Mouse (Mus musculus) E14TG2a.4 (cell line): ENCODE measurements around the gene Zmynd8.
A peak's percentile ranks its signal among the peaks of the same experiment; 100 is the strongest.

Source experiments
- H3K27me3 ChIP-seq: 2 replicates; pipeline ENCODE4 v1.6.1; 2014; ENCODE audit warnings: low read length, control low read depth; ENCODE audit not compliant: insufficient read depth
- H3K36me3 ChIP-seq: 2 replicates; pipeline ENCODE4 v1.6.1; 2014; ENCODE audit warnings: low read length, control low read depth; ENCODE audit not compliant: insufficient read depth
- H3K4me1 ChIP-seq: replicated peaks from 2 replicates; pipeline ENCODE4 v1.6.1; 2014; ENCODE audit warnings: low read depth, low read length, control low read depth
- H3K4me3 ChIP-seq: replicated peaks from 2 replicates; pipeline ENCODE4 v1.5.1; 2014; ENCODE audit warnings: mild to moderate bottlenecking, low read length
- H3K9me3 ChIP-seq: 2 replicates; pipeline ENCODE4 v1.6.1; 2014; ENCODE audit warnings: low read length, control low read depth
- CTCF ChIP-seq: conservative IDR thresholded peaks from 2 replicates; pipeline ENCODE4 v1.5.1; 2014; ENCODE audit warnings: low read length
- NANOG ChIP-seq: IDR thresholded peaks from 2 replicates; pipeline ENCODE4 v1.6.1; 2014; ENCODE audit warnings: borderline replicate concordance, low read length, mixed read lengths
- POU5F1 ChIP-seq: IDR thresholded peaks from 2 replicates; pipeline ENCODE4 v1.6.1; 2014; ENCODE audit warnings: low read length, borderline replicate concordance

The Zmynd8 gene

DNA sequence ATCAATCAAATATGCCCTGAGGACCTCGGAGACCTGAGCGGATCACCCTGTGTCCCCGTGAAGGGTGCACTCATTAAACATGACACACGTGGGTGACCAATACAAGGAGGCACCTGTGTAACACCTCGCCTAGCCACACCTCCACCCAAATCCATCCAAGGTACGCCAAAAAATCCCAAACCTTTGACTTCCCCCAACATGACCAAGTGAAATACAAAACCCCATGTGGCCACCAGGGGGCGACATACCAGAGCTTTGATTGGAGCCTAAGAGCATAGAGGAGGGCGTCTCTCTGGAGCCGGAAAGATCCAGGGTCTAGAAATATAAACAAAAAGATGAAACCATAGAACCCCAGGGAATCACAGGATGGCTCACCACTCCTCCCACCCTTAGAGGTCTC lies 107.2 kb downstream of the Zmynd8 start:
- peaks cover 62% of the 10 kb centered on the region for H3K36me3 ChIP-seq
- H3K9me3 ChIP-seq: no peaks in the 10 kb centered on the region
- H3K4me3 ChIP-seq: peak overlapping the region; percentile 39; the same call in 1 of the 2 replicates
- H3K4me1 ChIP-seq: peaks cover 64% of the 10 kb centered on the region
- peaks cover 3% of the 10 kb centered on the region; the same call in 1 of the 2 replicates for H3K27me3 ChIP-seq
- TF ChIP-seq CTCF (peak; percentile 95), POU5F1 (no peak)

DNA sequence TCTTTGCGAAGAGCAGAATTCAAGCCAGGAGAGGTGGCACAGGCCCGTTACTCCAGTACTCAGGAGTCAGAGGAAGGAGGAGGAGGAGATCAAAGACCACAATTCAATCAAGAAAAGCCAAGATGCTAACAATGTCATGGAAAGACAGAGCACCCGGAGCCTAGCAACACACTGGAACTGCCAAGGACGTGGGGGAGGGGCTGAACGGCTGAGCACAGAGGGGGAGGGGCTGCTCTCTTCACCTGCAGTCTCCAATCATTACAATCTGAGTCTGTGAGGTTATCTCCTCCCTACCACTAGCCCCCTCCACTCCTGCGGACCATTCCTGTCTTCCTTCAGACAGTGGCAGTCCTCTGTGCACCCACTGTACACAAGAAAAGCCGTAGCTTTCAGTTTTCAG lies 107.8 kb downstream of the Zmynd8 start:
- TF ChIP-seq CTCF (no peak), POU5F1 (no peak), NANOG (no peak)

DNA sequence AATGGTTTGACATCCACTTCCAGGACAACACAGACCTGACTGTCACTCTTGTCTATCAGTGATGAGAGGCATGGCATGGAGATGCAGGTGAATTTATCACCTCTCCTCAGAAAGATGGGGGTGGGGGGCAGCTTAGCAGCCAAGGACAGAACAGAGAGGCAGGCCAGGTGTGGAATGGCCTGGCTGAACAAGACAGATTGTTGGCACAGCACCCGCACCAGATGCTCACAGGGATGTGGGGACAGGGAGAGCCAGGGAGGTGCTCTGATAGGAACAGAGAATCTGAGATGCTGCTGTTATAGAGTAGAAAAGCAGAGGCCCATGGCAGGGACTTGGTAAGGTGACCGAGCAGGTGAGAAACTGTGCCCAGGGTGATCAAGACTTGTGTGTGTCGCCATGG lies 109.1 kb downstream of the Zmynd8 start:
- Histone ChIP-seq H3K27me3 (peaks cover 6% of the 10 kb centered on the region), H3K9me3 (no peaks in the 10 kb centered on the region), H3K4me3 (no peak overlapping the region), H3K4me1 (peaks cover 75% of the 10 kb centered on the region), H3K36me3 (peaks cover 66% of the 10 kb centered on the region)
- TF ChIP-seq POU5F1 (no peak), NANOG (no peak), CTCF (no peak)

More for the DNA sequence above, 107.8 kb downstream of the Zmynd8 start:
- Histone ChIP-seq H3K4me3 (peak overlapping the region; percentile 41; the same call in 1 of the 2 replicates), H3K9me3 (no peaks in the 10 kb centered on the region), H3K27me3 (peaks cover 3% of the 10 kb centered on the region; the same call in 1 of the 2 replicates), H3K4me1 (peaks cover 67% of the 10 kb centered on the region), H3K36me3 (peaks cover 62% of the 10 kb centered on the region)

DNA sequence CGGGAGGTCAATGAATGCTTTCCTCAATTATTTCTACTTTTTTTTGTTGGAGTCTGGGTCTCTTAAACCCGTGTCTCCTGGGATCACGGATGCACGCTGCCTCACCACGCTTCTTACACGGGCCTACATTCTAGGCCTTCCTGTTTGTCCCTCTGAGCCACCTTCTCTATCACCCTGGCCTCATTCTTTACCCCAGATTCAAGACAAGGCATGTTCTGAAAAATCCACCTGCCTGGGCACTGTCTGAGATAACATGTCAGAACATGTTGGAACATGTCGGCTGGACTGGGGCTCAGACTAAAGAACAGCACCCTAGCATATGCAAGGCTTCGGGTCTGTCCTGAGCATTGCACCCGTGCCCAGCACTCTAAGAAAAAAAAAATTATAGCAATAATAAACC lies 110.0 kb downstream of the Zmynd8 start:
- peaks cover 78% of the 10 kb centered on the region for H3K4me1 ChIP-seq
- H3K4me3 ChIP-seq: no peak overlapping the region
- H3K27me3 ChIP-seq: peaks cover 11% of the 10 kb centered on the region
- no peak for TF ChIP-seq NANOG
- TF ChIP-seq POU5F1: no peak
- no peak for TF ChIP-seq CTCF
- H3K9me3 ChIP-seq: no peaks in the 10 kb centered on the region
- peaks cover 60% of the 10 kb centered on the region for H3K36me3 ChIP-seq

DNA sequence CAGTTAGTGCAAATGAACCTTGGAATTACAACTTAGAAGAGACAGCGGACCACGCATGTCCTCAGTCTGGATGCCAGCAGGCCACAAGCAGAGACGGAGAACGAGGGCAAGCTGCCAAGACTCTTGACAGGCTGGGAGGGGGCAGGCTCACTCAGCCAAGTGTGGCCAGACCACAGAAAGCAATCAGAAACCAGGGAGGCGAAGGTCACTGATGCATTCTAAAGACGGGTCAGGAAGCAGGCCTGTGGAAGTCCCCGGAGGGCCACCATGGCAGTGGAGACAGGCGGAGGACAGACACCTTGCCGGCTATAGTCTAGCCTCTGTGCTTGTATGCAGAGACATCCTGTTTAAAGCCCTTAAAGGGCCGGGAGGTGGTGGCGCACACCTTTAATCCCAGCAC lies 110.8 kb downstream of the Zmynd8 start:
- TF ChIP-seq POU5F1 (no peak), NANOG (no peak)
- no peaks in the 10 kb centered on the region for H3K9me3 ChIP-seq
- H3K4me1 ChIP-seq: peaks cover 82% of the 10 kb centered on the region
- H3K27me3 ChIP-seq: peaks cover 18% of the 10 kb centered on the region
- no peak overlapping the region for H3K4me3 ChIP-seq
- H3K36me3 ChIP-seq: peaks cover 53% of the 10 kb centered on the region

DNA sequence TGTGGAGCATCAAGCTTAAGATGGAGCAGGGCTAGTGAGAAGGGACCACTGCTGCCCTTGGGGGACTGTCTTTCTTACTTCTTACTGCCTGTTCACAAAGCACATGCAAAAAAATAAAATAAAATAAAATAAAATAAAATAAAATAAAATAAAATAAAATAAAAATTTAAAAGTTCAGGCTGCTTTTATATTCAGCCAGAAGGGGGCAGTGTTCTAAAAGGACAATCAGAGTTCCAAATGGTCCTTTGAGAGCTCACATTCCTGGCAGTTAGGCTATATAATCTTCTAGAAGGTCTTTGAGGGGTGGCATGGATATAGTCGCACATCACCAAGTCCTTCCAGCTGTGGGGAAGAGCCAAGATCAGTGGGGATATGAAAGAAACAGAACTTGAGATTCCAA lies 112.3 kb downstream of the Zmynd8 start:
- Histone ChIP-seq H3K27me3 (peaks cover 21% of the 10 kb centered on the region), H3K4me1 (peaks cover 82% of the 10 kb centered on the region), H3K4me3 (no peak overlapping the region), H3K36me3 (peaks cover 43% of the 10 kb centered on the region), H3K9me3 (no peaks in the 10 kb centered on the region)
- peak; percentile 56 for TF ChIP-seq CTCF
- TF ChIP-seq NANOG: no peak
- no peak for TF ChIP-seq POU5F1

DNA sequence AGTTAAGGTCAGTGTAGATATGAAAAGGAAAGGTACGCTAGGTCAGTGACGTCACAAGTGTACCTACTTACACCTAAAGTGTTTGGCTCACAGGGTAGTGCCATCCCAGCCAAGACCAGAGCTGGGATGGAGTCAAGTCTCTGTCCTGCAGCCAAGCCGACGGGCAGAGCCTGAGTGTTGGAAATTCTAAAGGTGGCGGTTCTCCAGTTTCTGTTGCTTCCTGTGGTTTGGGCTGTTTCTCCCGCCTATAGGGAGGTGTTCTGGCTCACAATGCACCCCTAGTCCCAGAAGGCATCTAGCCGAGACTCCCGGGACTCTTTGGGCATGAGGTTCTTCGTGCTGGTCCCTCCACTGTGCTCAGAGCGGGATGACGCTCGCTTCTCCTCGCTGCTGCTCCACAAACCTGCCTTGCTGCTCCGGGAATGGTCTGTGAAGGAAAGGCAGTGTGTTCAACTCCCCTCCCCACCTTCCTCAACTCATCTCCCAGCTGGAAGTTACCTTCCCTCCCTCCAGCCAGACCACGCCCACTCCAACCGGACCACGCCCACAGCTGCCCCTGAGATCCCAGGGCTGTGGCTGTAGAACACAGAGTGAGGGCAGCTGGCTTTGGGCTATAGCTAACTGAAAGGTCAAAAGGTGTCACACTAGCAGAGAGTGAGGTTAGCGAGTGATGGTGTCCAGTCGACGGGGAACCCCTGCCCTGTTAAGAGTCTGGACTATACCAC lies 113.3 kb downstream of the Zmynd8 start:
- Histone ChIP-seq H3K4me3 (peak overlapping the region; percentile 57), H3K9me3 (no peaks in the 10 kb centered on the region), H3K27me3 (peaks cover 24% of the 10 kb centered on the region), H3K36me3 (peaks cover 41% of the 10 kb centered on the region), H3K4me1 (peaks cover 79% of the 10 kb centered on the region)
- no peak for TF ChIP-seq CTCF
- no peak for TF ChIP-seq NANOG
- TF ChIP-seq POU5F1: no peak

DNA sequence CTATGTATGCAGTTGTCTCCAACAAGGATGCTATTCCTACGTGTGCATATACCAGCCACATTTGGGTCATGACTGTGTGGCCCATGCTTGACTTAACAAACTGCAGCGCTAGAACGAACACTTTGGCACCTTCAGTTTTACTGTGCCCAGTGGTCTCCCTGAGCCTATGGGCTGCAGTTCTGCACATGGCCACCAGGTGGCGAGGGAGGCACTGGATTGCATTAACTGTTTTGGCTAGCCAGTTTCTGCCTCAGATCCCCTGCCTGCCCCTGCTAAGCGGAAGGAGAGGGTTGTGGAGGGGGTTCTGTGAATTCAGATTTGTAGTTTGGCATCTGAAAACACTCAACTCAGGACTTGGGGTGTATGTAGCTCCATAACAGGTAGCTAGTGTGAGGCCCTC lies 116.5 kb downstream of the Zmynd8 start:
- TF ChIP-seq NANOG: no peak
- peak; percentile 99 for TF ChIP-seq CTCF
- Histone ChIP-seq H3K9me3 (no peaks in the 10 kb centered on the region), H3K4me1 (peaks cover 66% of the 10 kb centered on the region), H3K36me3 (peaks cover 12% of the 10 kb centered on the region), H3K27me3 (peaks cover 38% of the 10 kb centered on the region), H3K4me3 (peak overlapping the region; percentile 50)

DNA sequence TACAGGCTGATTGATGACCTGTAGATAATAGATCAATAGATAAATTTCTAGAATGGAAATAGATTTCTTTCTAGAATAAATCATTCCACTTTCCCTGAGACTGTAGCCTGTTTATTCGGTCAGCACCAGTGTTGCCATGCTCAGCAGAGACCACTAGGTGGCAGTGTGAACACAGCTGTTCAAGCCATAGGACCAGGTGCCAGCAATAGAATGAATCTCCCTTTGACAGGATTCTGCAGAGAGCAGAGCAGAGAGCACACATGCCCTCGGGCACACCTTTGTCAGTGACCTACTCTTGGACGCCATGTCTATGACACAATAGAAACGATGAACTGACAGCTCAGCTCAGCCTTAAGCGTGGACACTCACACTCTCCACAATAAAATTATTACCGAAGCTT lies 119.9 kb downstream of the Zmynd8 start:
- peaks cover 38% of the 10 kb centered on the region for H3K4me1 ChIP-seq
- no peaks in the 10 kb centered on the region for H3K36me3 ChIP-seq
- H3K9me3 ChIP-seq: peaks cover 8% of the 10 kb centered on the region
- H3K4me3 ChIP-seq: no peak overlapping the region
- peaks cover 42% of the 10 kb centered on the region for H3K27me3 ChIP-seq
- TF ChIP-seq POU5F1: no peak
- peak; percentile 97 for TF ChIP-seq CTCF
- TF ChIP-seq NANOG: no peak
